Mouse (Mus musculus) kidney, embryonic 16.5 days (tissue): Measurements from ENCODE around the gene Zfp879. TPM values are rescaled to one million over a fixed set of nuclear protein-coding genes. Genes with fewer than 3 reads are reported as not detected.

Experiments
- polyA plus RNA-seq: library from polyadenylated mRNA; unstranded; fragments of >200 nt; fragmentation: Nextera tagmentation; extraction: Ambion mirVana; gene quantifications from 2 replicates; pipeline ENCODE4 v1.2.1, GENCODE M21; 2015

Gene Zfp879
- polyA plus RNA-seq, 1 experiment from 2014 or later: 0.72 TPM

Other genes starting within 250 kb of the Zfp879 start
- gene Adamts2, start 239.5 kb downstream of the Zfp879 start, polyA plus RNA-seq: 4.7 and 5.7 TPM in 2 replicates
- 27.6 and 29.3 TPM in 2 replicates for gene Zfp354c, start 13.8 kb downstream of the Zfp879 start, polyA plus RNA-seq
- gene Grm6, start 9.1 kb upstream of the Zfp879 start, polyA plus RNA-seq: 0.10 TPM in 1 of 2 replicates, not detected in the other
- 8.6 and 9.6 TPM in 2 replicates for gene Zfp454, start 46.1 kb upstream of the Zfp879 start, polyA plus RNA-seq
- gene Zfp2, start 74.6 kb upstream of the Zfp879 start, polyA plus RNA-seq: 15.4 and 18.2 TPM in 2 replicates
- 1.7 and 1.9 TPM in 2 replicates for gene Zfp354b, start 90.1 kb upstream of the Zfp879 start, polyA plus RNA-seq
- not detected in 2 replicates for gene 4933414I15Rik, start 102.2 kb upstream of the Zfp879 start, polyA plus RNA-seq
- gene Prop1, start 112.2 kb upstream of the Zfp879 start, polyA plus RNA-seq: not detected in 2 replicates
- gene Olfr1378, start 125.0 kb upstream of the Zfp879 start, polyA plus RNA-seq: not detected in 2 replicates
- not detected in 2 replicates for gene Olfr1377, start 140.4 kb upstream of the Zfp879 start, polyA plus RNA-seq
- gene Olfr51, start 162.0 kb upstream of the Zfp879 start, polyA plus RNA-seq: not detected in 2 replicates
- not detected in 2 replicates for gene Olfr54, start 172.7 kb upstream of the Zfp879 start, polyA plus RNA-seq
- not detected in 2 replicates for gene Olfr1375, start 206.6 kb upstream of the Zfp879 start, polyA plus RNA-seq
- 13.5 and 14.2 TPM in 2 replicates for gene Zfp354a, start 217.7 kb upstream of the Zfp879 start, polyA plus RNA-seq